Mouse (Mus musculus) heart, adult 2 months (tissue): ENCODE measurements at regions not wholly inside any gene's neighbourhood (a gene's known extent, or its start where the extent isn't known, plus 50 kb on each side); places are given as distances from the start of the nearest gene placed in this dataset.
A peak's percentile ranks its signal among the peaks of the same experiment; 100 is the strongest.

ENCODE experiments used
- DNase-seq, 2 experiments: peaks; one replicate each; pipeline ENCODE4 v3.0.0; 2021
- H3K27ac ChIP-seq: fragments of 200-600 bp; 2 replicates; pipeline ENCODE4 v1.8.1; 2022
- H3K27me3 ChIP-seq: fragments of 200-500 bp; 2 replicates; pipeline ENCODE4 v1.6.1; 2012; ENCODE audit warnings: mild to moderate bottlenecking, low read length, inconsistent platforms, mixed read lengths; ENCODE audit not compliant: control insufficient read depth, insufficient read depth
- H3K36me3 ChIP-seq: fragments of 200-500 bp; 2 replicates; pipeline ENCODE4 v1.6.1; 2012; ENCODE audit warnings: low read length, inconsistent platforms; ENCODE audit not compliant: control insufficient read depth, insufficient read depth
- H3K4me1 ChIP-seq: fragments of 200-500 bp; 2 replicates; pipeline ENCODE4 v1.6.1; 2011; ENCODE audit warnings: low read length; ENCODE audit not compliant: control insufficient read depth, insufficient read depth
- H3K4me3 ChIP-seq: fragments of 200-600 bp; 2 replicates; pipeline ENCODE4 v1.8.1; 2022
- H3K79me2 ChIP-seq: fragments of 200-500 bp; replicated peaks from 2 replicates; pipeline ENCODE4 v1.6.1; 2012; ENCODE audit warnings: mild to moderate bottlenecking, inconsistent platforms, low read length, moderate library complexity, mixed read lengths; ENCODE audit not compliant: control insufficient read depth, insufficient read depth
- H3K9ac ChIP-seq: fragments of 200-500 bp; 2 replicates; pipeline ENCODE4 v1.6.1; 2012; ENCODE audit warnings: low read depth, mild to moderate bottlenecking, control low read depth, inconsistent platforms, low read length, mixed read lengths
- CTCF ChIP-seq: fragments of 200-600 bp; IDR thresholded peaks from 2 replicates; pipeline ENCODE4 v1.8.1; 2022; ENCODE audit warnings: antibody characterized with exemption, mild to moderate bottlenecking, moderate library complexity
- EP300 ChIP-seq: fragments of 200-500 bp; IDR thresholded peaks from 2 replicates; pipeline ENCODE4 v1.6.1; 2011; ENCODE audit warnings: low read depth, low read length, control low read depth; ENCODE audit not compliant: insufficient read depth
- POLR2A ChIP-seq: fragments of 200-500 bp; IDR thresholded peaks from 2 replicates; pipeline ENCODE4 v1.6.1; 2011; ENCODE audit warnings: mild to moderate bottlenecking, low read depth, low read length, control low read depth; ENCODE audit not compliant: insufficient read depth
- WGBS: fragments of 180-500 bp; shearing (Covaris S2); methylation state at CpG from one replicate; pipeline ENCODE4 v1.1.7; 2018; 5-methylcytosine and 5-hydroxymethylcytosine counted together
- intact Hi-C: fragments of 180-260 bp; cut with DNase I; formaldehyde crosslinking; loops from one replicate; pipeline ENCODE4 v1.15.1; 2025

DNA sequence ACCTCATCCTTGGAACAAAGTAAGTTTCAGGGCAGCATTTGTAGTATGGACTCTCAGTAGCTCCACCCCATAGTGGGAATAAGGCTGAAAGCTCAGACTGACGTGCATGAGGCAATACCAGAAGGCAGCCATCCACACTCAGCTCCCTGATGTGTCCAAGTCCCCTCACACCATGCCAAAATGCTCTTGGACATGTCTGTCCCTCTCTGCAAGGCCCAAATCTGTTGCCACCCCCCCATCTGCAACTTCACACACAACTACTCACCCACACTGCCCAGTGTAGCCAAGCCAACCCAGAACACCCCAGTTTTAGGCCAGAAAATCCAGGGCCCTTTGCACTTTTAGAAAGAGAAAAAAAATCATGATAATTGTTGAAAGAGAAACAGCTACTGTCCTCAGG, 498.1 kb upstream of the Kdm8 start:
- H3K9ac ChIP-seq = no peak overlapping the region
- H3K36me3 ChIP-seq = no peaks in the 10 kb centered on the region
- TF ChIP-seq POLR2A (no peak), CTCF (no peak), EP300 (no peak)
- H3K27me3 ChIP-seq = no peaks in the 10 kb centered on the region
- no peak overlapping the region for H3K4me3 ChIP-seq
- peak in 1 of 2 experiments; percentile 6 for DNase-seq
- 48% methylated on average over 1 of the region's 1 CpGs for WGBS
- no peaks in the 10 kb centered on the region for H3K4me1 ChIP-seq
- intact Hi-C loops = no loop called here
- H3K79me2 ChIP-seq = no peaks in the 10 kb centered on the region
- H3K27ac ChIP-seq = no peak overlapping the region

DNA sequence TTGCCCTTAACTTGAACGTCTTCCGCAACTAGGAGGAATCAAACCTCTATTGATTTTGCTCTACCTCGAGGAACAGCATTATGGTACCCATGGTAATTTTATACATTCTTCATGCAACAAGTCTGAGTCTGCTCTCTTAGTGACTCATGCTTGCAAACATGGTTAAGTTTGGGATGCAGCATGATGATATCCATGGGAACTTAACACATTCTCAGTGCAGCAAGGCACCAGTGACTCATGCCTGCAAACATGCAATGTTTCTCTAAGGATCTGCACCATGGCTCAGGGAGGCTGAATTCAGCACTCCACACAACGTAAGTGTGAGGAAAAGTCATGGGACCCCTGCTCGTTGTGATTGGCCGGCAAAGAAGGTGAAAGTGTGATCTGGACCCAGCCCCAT, 487.1 kb upstream of the Kdm8 start:
- WGBS = 70% methylated on average over 6 of the region's 6 CpGs
- Histone ChIP-seq H3K4me3 (no peak overlapping the region), H3K9ac (no peak overlapping the region), H3K36me3 (no peaks in the 10 kb centered on the region), H3K27me3 (no peaks in the 10 kb centered on the region), H3K27ac (no peak overlapping the region), H3K79me2 (no peaks in the 10 kb centered on the region), H3K4me1 (no peaks in the 10 kb centered on the region)
- TF ChIP-seq POLR2A (no peak), EP300 (no peak), CTCF (no peak)
- intact Hi-C loops = no loop called here
- no peak for DNase-seq

DNA sequence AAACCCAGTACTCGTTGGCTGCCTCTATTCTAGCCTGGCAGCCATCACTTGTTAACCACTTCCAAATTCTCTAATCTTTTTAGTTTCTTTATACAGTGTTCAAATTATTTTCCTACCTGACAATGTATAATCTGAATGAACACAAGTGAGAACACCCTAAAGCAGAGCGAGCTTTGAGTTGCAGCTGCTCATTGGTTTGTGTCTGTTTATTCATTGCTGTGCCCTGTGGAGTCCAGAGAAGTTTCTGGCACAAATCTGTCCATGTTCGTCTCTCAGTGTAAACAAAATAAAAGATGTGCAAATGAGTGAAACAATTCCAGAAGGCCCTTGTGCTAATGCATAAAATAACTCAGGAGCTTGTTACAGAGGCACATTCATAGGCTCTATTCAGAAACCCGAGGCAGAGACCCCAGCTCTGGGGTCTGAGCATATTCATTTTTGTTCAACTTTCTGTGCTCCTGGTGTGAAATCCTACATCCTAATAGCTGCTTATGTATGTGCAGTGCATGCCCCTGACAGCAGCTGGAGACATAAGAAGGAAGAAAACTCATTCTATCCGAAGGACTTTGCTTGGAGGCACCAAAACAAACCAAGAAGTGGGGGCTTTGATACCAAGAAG, 469.5 kb upstream of the Kdm8 start:
- H3K9ac ChIP-seq = no peak overlapping the region
- H3K4me1 ChIP-seq = no peaks in the 10 kb centered on the region
- no peaks in the 10 kb centered on the region for H3K79me2 ChIP-seq
- no peaks in the 10 kb centered on the region for H3K36me3 ChIP-seq
- no peak for DNase-seq
- H3K4me3 ChIP-seq = no peak overlapping the region
- H3K27ac ChIP-seq = no peak overlapping the region
- intact Hi-C loops = no loop called here
- no peak for TF ChIP-seq POLR2A
- no peak for TF ChIP-seq EP300
- no peak for TF ChIP-seq CTCF
- H3K27me3 ChIP-seq = no peaks in the 10 kb centered on the region
- 58% methylated on average over 5 of the region's 5 CpGs for WGBS

DNA sequence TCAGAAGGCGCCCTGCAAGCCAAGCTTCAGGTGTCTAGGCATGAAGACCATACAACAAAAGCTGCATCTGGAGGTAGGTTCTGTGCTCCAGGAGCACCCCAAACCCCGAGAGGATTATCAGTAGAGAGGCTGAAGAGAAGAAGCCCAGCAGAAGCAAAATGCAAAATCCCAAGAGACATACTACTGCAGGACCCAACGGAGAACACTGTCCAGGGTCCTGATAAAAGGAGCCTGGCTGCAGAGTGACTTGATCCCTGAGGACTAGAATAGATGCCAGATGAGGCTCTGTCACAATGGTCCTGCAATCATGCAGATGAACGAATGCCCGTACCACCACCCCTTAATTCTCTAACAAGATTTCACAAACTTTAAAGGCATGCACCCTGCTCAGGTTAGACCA, 455.0 kb upstream of the Kdm8 start:
- DNase-seq = no peak
- Histone ChIP-seq H3K4me1 (no peaks in the 10 kb centered on the region), H3K27me3 (no peaks in the 10 kb centered on the region), H3K36me3 (no peaks in the 10 kb centered on the region), H3K79me2 (no peaks in the 10 kb centered on the region), H3K9ac (no peak overlapping the region), H3K27ac (no peak overlapping the region), H3K4me3 (no peak overlapping the region)
- TF ChIP-seq CTCF (no peak), POLR2A (no peak), EP300 (no peak)
- intact Hi-C loops = no loop called here
- WGBS = 63% methylated on average over 5 of the region's 5 CpGs

DNA sequence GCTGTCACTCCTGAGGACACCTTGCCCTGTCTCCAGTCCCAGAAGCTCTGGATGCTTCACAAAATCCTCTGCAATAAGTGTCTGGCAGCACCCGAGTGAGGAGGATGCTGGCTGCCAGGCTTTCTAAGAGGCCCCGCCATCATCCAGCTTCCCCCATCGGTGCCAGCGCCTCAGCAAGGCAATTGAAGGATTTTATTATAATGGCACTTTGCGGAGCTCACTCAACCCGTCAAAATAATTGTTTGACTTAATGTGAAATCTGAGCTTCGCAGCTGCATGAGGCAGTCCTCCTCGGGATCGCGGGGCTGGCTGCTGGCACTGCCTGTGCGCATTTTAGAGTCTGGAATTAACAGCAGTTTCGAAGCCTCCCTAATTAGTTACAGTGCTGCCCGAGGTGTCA, 453.8 kb upstream of the Kdm8 start:
- no peak for DNase-seq
- no peak overlapping the region for H3K9ac ChIP-seq
- no peaks in the 10 kb centered on the region for H3K27me3 ChIP-seq
- intact Hi-C loops = no loop called here
- no peak overlapping the region for H3K27ac ChIP-seq
- WGBS = 62% methylated on average over 13 of the region's 13 CpGs
- H3K79me2 ChIP-seq = no peaks in the 10 kb centered on the region
- H3K36me3 ChIP-seq = no peaks in the 10 kb centered on the region
- TF ChIP-seq POLR2A (no peak), EP300 (no peak), CTCF (no peak)
- H3K4me1 ChIP-seq = no peaks in the 10 kb centered on the region
- no peak overlapping the region for H3K4me3 ChIP-seq

DNA sequence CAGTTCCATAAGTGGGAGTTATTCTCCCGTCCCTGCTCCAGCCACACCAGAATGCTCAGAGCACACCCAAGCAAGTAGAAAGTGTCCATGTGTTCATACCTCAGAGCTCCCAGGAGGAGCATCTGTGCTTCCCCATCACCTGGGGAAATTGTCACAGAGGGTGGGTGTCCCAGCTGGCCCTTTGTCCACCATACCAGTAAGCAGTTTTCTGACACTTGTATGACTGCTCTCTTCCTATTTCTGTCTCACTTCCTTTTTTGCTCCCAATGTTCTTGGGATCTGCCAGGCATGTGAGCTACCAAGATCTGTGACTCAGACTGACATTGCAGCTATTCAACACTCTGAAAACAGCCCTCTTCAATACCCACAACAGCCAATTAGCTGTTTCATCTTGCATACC, 447.9 kb upstream of the Kdm8 start:
- H3K9ac ChIP-seq = no peak overlapping the region
- TF ChIP-seq CTCF (no peak), POLR2A (no peak), EP300 (no peak)
- H3K4me1 ChIP-seq = no peaks in the 10 kb centered on the region
- intact Hi-C loops = no loop called here
- H3K36me3 ChIP-seq = no peaks in the 10 kb centered on the region
- no peak overlapping the region for H3K27ac ChIP-seq
- H3K79me2 ChIP-seq = no peaks in the 10 kb centered on the region
- no peaks in the 10 kb centered on the region for H3K27me3 ChIP-seq
- H3K4me3 ChIP-seq = no peak overlapping the region
- WGBS = 63% methylated on average over 1 of the region's 1 CpGs
- DNase-seq = no peak

DNA sequence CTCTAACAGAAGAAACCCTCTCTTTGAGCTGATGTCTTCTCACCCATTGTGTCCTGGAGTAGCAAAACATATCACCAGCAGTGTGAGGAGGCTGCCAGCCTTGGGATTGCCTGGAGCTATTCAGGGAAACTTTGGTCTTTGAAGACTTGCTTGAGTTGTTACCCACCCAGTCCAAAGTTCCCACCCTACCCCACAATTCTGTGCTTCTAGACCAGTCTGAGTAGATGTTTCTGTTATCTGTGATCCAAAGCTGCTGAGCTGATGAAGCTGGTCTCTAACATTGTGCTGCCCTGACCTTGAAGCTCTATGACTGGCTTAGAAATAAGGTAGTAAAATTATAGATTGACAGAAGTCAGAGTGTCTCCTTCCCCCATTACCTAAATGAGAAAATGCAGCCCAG, 443.8 kb upstream of the Kdm8 start:
- no peak overlapping the region for H3K27ac ChIP-seq
- no peak overlapping the region for H3K9ac ChIP-seq
- intact Hi-C loops = no loop called here
- no peaks in the 10 kb centered on the region for H3K36me3 ChIP-seq
- TF ChIP-seq CTCF = no peak
- no peak for TF ChIP-seq EP300
- TF ChIP-seq POLR2A = no peak
- H3K79me2 ChIP-seq = no peaks in the 10 kb centered on the region
- no peaks in the 10 kb centered on the region for H3K4me1 ChIP-seq
- no peaks in the 10 kb centered on the region for H3K27me3 ChIP-seq
- no peak overlapping the region for H3K4me3 ChIP-seq
- no peak for DNase-seq
